Mouse (Mus musculus) urinary bladder, postnatal 14 days (tissue): ENCODE measurements around the gene Slc3a2.
"Not testable (repeated sequence)": the region's sequence is repeated elsewhere in the genome, so short reads cannot be mapped to it uniquely, and the experiment has no call there.

Experiments
- DNase-seq: peaks from one replicate; pipeline ENCODE4 v3.0.0; 2021; ENCODE audit warnings: low spot score

Gene Slc3a2

DNA sequence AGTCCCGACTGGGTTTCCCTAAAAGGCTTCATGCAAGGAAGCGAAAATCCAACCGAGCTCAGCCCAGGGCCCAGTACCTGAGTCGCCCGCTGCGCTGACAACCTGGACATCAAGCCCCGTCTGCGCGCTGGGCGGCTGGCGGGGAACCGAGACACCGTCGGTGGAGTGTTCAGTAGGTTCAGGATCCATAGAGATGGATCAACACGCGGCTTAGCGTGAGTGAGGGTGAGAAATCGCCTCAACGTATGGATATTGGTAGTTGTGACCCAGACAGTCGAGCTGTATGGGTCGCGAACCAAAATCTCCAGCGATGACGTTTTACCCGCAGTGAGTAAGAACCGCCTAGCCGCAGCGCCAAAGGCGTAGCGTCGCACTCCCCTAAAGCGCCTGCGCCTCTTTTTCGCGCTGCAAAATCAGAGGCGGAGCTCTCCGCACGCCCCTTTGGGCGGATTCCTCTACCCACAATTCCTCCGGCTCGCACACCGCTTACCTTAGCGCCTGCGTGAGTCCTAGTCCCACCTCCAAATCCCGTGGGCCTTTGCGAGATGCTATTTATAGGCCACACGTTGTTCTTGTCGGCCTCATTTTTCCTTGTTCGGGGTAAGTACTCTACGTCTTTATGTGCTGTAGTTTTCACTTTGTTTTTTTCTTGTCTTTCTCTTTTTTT is at the start of gene Slc3a2:
Slc3a2 (minus strand) TSS at position 463 of the 667 bp plus-strand sequence.
- peak; percentile 95 for DNase-seq

GRCm38 (mm10) chr19:8770567-8771270 is 47.5 kb upstream of the Slc3a2 start, which contains the start of gene Tmem223:
Tmem223 (plus strand) TSS chr19:8770996.
- DNase-seq: peak; percentile 74

DNA sequence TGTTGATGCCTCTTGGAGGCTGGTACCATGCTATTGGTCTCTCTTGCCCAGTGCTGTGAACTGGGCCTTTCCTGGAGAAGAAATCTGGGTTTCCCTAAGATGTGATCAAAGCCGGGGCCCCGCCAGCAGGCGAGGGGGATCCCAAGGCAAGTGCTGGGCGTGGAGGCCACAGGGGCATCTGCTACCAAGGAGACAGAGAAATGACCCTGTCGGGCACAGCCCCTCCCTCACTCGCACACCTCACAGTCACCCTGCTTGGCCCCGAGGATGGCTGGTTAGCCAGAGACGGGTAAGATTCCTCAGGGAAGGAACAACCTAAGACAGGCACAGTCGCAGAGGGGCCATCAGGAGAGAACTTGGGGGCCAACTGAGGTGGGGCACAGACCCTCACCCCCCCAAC is 42.4 kb upstream of the Slc3a2 start:
- DNase-seq: no peak

DNA sequence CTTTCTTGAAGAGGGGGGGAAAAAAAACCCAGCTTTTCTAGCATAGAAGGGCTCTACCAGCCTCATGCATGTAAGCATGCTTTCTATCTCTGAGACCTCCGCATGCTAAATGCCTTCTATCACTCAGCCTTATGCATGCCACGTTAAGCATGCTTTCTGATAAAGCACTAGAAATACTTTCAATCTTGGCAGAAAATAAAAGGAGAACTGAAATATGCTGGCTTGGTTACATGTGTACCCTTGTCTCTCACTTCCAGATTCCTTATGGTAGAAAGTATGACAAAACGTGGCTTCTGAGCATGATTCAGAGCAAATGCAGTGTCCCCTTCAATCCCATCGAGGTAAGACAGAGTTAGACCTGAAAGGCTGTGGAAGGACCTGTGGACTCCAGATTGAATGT is 40.1 kb upstream of the Slc3a2 start:
- DNase-seq: no peak

DNA sequence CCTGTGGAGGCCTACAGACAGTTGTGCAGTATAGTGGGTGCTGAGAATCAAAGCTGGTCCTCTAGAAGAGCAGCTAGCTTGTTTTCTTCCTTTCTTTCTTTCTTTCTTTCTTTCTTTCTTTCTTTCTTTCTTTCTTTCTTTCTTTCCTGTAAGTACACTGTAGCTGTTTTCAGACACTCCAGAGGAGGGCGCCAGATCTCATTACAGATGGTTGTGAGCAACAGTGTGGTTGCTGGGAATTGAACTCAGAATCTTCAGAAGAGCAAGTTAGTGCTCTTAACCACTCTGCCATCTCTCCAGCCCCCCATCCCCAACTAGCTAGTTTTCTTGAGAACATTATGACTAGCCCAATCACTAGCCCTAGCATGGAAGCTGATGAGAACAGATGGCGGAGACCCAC is 37.6 kb upstream of the Slc3a2 start:
- DNase-seq: no peak

GRCm38 (mm10) chr19:8758899-8759298 is 35.7 kb upstream of the Slc3a2 start:
- no peak for DNase-seq

GRCm38 (mm10) chr19:8757471-8757998 is 34.4 kb upstream of the Slc3a2 start:
- no peak for DNase-seq

DNA sequence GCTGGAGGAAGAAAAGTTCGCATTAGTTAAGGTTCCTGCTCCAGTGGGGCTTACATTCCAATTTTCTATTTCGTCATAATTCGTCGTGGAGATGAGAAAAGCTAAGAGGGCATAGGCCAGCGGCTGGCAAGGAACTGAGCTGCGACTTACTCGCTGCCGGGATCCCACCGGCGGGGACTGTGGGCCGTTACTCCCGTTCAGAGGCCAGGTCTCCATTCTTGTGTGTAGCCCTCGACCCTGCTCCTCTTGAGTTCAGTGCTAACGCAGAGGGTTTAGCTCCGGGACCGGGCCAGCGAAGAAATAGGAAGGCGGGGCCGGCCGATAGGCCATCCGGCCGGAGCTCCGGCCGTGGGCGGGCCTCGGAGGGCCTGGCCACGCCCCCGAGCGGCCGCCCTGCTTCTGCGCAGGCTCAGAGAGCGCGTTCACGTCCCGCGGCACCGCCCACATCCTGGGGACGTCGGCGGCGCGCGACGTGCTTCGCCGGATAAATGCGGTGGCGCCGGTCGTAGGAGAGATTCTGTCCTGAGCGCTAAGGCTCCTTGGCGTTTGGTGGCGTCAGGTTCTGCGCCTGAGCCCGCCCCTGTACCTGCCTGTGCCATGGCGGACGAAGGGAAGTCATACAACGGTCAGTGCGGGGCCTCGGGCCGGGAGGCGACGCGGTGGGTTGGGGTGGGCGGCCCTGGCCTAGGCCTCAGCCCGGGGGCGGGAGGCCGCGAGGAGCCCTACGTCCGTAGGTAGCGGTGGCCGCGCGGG is 33.6 kb upstream of the Slc3a2 start, which contains the start of gene Nxf1:
Nxf1 (plus strand) TSS at position 439 of the 753 bp plus-strand sequence.
- DNase-seq: peak; percentile 95

- DNase-seq: no peak
Measured at GRCm38 (mm10) chr19:8755652-8756051, 32.5 kb upstream of the Slc3a2 start.

GRCm38 (mm10) chr19:8747368-8747767 is 24.2 kb upstream of the Slc3a2 start:
- DNase-seq: no peak

GRCm38 (mm10) chr19:8745382-8745781 is 22.2 kb upstream of the Slc3a2 start:
- DNase-seq: no peak

DNA sequence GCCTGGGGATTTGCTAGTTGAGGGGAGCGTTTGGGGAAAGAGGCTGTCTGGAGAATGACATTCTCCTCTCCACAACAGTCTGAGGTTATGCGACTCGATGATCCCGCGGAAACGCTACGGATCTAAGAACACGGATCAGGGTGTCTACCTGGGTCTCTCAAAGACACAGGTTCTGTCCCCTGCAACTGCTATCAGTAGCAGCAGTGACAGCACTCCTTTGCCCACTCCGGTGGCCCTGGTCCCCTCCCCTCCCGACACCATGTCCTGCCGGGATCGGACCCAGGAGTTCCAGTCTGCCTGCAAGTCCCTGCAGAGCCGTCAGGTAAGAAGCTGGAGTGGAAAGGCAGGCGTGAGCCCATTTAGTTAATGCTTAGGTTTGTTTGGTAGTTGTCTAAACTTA is 19.0 kb upstream of the Slc3a2 start:
- no peak for DNase-seq

DNA sequence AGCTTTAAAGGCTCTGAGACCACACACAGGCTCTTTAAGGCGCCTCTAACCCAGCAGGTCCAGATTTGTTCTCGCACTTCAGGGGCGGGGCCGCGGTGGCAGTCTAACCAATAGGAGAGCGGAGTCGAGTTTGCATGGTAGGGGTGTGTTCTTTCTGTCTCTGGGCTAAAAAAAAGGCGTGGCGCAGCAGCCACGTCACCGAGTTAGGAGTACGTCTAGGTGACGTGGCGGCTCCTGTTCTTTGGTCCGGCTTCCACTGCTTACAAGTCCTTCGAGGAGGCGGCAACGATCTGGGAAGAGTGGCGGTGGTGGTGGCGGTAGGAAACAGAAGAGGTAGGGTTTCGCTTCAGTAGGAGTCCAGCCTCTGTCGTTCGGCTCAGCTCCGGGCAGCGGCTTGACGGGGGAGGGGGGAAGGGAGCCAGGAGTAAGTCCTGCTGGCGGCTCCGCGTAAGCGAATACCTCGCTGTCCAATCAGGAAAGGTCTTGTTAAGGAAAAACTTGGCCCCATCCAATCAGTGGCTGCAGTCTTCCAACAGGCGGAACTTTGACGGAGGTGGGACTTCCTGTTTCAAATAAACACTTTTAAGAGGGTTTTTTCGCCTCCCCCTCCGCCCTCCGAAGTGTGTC is 18.2 kb upstream of the Slc3a2 start, which contains the start of gene Stx5a:
Stx5a (plus strand) TSS at position 171 of the 627 bp plus-strand sequence.
- peak; percentile 96 for DNase-seq

DNA sequence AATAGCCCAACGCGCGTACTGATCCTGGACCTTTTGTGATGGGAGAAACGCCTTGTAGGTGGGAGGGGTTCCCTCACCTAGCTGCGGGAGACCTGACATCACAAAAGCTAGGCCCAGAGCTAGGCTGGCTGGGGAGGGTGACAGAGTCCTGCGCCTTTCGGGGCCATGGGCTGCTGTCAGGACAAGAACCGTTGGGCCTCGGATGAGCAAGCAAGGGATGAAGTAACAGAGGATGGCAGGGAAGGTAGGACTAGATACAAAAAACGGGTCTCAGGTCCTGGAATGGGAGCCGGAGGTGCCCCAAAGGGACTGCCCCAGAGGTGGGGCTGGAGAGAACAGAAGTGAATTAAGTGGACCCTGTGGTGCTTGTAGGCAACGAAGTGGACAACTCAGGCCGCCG is 17.4 kb upstream of the Slc3a2 start, which contains the start of gene 1700092M07Rik:
1700092M07Rik (plus strand) TSS at position 116 of the 400 bp plus-strand sequence.
- no peak for DNase-seq

DNA sequence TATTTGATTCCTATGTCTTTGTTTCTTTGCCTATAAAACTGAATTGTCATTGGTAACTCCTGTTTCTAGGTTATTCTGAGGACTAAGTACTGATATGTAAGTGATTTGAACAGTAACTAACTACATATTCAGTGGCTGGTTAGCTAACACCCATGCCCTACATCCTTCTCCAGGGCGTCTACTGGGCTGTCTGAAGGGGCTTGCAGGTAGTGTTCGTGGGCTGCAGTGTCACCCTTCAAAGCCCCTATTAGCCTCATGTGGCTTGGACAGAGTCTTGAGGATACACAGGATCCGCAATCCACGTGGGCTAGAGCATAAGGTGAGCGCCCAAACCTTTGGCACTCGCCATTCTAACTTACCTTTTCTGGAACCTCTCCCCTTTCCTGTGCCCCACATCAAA is 16.5 kb upstream of the Slc3a2 start:
- DNase-seq: no peak

- no peak for DNase-seq
Measured at GRCm38 (mm10) chr19:8738911-8739310, 15.7 kb upstream of the Slc3a2 start.

- no peak for DNase-seq
Measured at GRCm38 (mm10) chr19:8736160-8736467, 12.9 kb upstream of the Slc3a2 start.

DNA sequence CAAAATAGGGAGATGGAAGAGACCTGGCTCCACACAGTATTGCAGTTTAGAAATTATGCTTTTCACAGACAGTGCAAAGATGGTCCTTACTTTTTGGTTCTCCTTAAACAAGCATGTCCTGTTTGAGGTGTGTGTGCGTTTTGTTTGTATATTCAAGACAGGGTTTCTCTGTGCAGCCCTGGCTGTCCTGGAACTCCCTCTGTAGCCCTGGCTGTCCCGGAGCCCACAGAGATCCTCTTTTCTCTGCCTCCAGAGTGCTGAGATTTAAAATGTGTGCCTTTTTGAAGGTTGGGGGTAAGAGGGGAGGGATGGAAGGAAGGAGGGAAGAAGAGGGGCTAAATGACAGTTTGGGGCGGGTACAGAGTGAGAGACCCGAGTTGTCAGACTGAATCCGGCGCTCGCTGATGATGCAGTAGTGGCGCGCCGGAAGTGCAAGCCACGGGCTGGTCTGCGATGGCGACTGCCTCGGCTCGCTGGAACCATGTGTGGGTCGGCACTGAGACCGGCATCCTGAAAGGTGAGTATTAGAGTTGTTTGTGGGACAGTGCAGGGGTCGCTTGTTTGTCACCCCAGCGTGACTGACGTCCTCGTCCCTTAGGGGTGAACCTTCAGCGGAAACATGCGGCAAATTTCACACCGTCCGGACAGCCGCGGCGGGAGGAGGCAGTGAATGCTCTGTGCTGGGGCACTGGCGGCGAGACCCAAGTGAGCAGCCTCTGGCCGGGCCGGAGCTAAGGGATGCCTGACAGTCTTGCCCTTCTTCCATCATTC is 12.4 kb upstream of the Slc3a2 start, which contains the start of gene Wdr74:
Wdr74 (plus strand) TSS at position 439 of the 771 bp plus-strand sequence.
- DNase-seq: peak; percentile 91

DNA sequence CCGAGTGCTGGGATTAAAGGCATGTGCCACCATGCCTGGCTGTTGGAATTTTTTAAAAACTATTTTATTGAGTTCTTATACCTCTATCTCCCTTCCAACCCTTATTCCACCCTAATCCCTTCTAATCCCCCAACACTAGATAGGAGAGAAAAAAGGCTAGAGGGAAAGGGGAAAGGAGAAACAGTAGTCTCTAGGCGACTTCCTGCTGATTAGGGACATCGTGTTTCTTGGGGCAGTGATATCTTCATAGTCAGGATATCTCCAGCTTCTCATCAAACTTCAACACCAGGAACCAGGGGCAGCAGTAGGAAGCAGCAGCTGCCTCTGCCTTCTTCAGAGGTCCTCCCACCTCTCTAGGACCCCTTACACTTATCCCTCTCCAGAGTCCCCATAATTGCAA is 11.2 kb upstream of the Slc3a2 start:
- no peak for DNase-seq

- DNase-seq: not testable (repeated sequence)
Measured at GRCm38 (mm10) chr19:8728335-8729099, 5.3 kb upstream of the Slc3a2 start.
